Mouse (Mus musculus): ENCODE data around the gene Nav1. TPM values are rescaled to one million over a fixed set of nuclear protein-coding genes. Genes with fewer than 3 reads are reported as not detected.

Gene Nav1
- 40.8 and 44.1 TPM in 2 replicates for polyA plus RNA-seq (2015; fragmentation: Nextera tagmentation; extraction: Ambion mirVana)

- H3K4me2 ChIP-seq, result no peak within 1 kb of the TSS
- H3K27me3 ChIP-seq (replicated peaks), result no peaks in the 10 kb centered on the region
- no peak within 1 kb of the TSS for H3K27ac ChIP-seq (replicated peaks)
- 44% methylated on average over 7 of the region's 7 CpGs for WGBS
- no peaks in the 10 kb centered on the region for H3K36me3 ChIP-seq
- ATAC-seq (ENCODE audit: low FRiP score), result no peak
- peaks cover 15% of the 10 kb centered on the region for H3K4me1 ChIP-seq
- no peaks in the 10 kb centered on the region for H3K9me3 ChIP-seq (replicated peaks)
- no peak within 1 kb of the TSS for H3K4me3 ChIP-seq (replicated peaks)
- H3K9ac ChIP-seq (replicated peaks), result no peak within 1 kb of the TSS
Measured at GRCm38 (mm10) chr1:135607019-135607418, at the start of gene Nav1. Gene Nav1, minus strand, starts transcription at chr1:135607295.

GRCm38 (mm10) chr1:135653909-135654308, 46.8 kb upstream of the Nav1 start:
- Histone ChIP-seq H3K9me3 (replicated peaks) (no peaks in the 10 kb centered on the region), H3K36me3 (no peaks in the 10 kb centered on the region), H3K4me3 (replicated peaks) (no peak overlapping the region), H3K4me1 (peaks cover under 1% of the 10 kb centered on the region), H3K27ac (replicated peaks) (no peak overlapping the region), H3K9ac (replicated peaks) (no peak overlapping the region), H3K4me2 (no peak overlapping the region), H3K27me3 (replicated peaks) (no peaks in the 10 kb centered on the region)
- WGBS, result 80% methylated on average over 6 of the region's 6 CpGs
- ATAC-seq (ENCODE audit: low FRiP score), result no peak

GRCm38 (mm10) chr1:135645459-135646195, 38.5 kb upstream of the Nav1 start:
- Histone ChIP-seq H3K9me3 (replicated peaks) (no peaks in the 10 kb centered on the region), H3K27ac (replicated peaks) (peak overlapping the region; percentile 63), H3K9ac (replicated peaks) (no peak overlapping the region), H3K27me3 (replicated peaks) (no peaks in the 10 kb centered on the region), H3K4me3 (replicated peaks) (no peak overlapping the region), H3K36me3 (no peaks in the 10 kb centered on the region), H3K4me2 (no peak overlapping the region), H3K4me1 (peaks cover 20% of the 10 kb centered on the region)
- peak; percentile 67 for ATAC-seq (ENCODE audit: low FRiP score)
- 37% methylated on average over 8 of the region's 8 CpGs for WGBS

GRCm38 (mm10) chr1:135644110-135644509, 37.0 kb upstream of the Nav1 start:
- Histone ChIP-seq H3K27me3 (replicated peaks) (no peaks in the 10 kb centered on the region), H3K9ac (replicated peaks) (no peak overlapping the region), H3K4me3 (replicated peaks) (no peak overlapping the region), H3K27ac (replicated peaks) (no peak overlapping the region), H3K9me3 (replicated peaks) (no peaks in the 10 kb centered on the region), H3K36me3 (no peaks in the 10 kb centered on the region), H3K4me2 (no peak overlapping the region), H3K4me1 (peaks cover 20% of the 10 kb centered on the region)
- 63% methylated on average over 5 of the region's 5 CpGs for WGBS
- ATAC-seq (ENCODE audit: low FRiP score), result no peak

- H3K4me1 ChIP-seq, result peaks cover 20% of the 10 kb centered on the region
- no peak overlapping the region for H3K9ac ChIP-seq (replicated peaks)
- no peak overlapping the region for H3K4me3 ChIP-seq (replicated peaks)
- no peak for ATAC-seq (ENCODE audit: low FRiP score)
- no peaks in the 10 kb centered on the region for H3K9me3 ChIP-seq (replicated peaks)
- H3K4me2 ChIP-seq, result no peak overlapping the region
- 87% methylated on average over 3 of the region's 3 CpGs for WGBS
- H3K27me3 ChIP-seq (replicated peaks), result no peaks in the 10 kb centered on the region
- H3K36me3 ChIP-seq, result no peaks in the 10 kb centered on the region
- no peak overlapping the region for H3K27ac ChIP-seq (replicated peaks)
Measured at GRCm38 (mm10) chr1:135643691-135644090, 36.6 kb upstream of the Nav1 start.

- Histone ChIP-seq H3K27ac (replicated peaks) (no peak overlapping the region), H3K9me3 (replicated peaks) (no peaks in the 10 kb centered on the region), H3K9ac (replicated peaks) (no peak overlapping the region), H3K4me2 (no peak overlapping the region), H3K4me3 (replicated peaks) (no peak overlapping the region), H3K36me3 (no peaks in the 10 kb centered on the region), H3K27me3 (replicated peaks) (no peaks in the 10 kb centered on the region), H3K4me1 (peaks cover 37% of the 10 kb centered on the region)
- WGBS, result 88% methylated on average over 7 of the region's 7 CpGs
- ATAC-seq (ENCODE audit: low FRiP score), result no peak
Measured at GRCm38 (mm10) chr1:135639853-135640252, 32.8 kb upstream of the Nav1 start.

- Histone ChIP-seq H3K4me1 (peaks cover 32% of the 10 kb centered on the region), H3K4me3 (replicated peaks) (no peak overlapping the region), H3K9ac (replicated peaks) (no peak overlapping the region), H3K4me2 (no peak overlapping the region), H3K27me3 (replicated peaks) (no peaks in the 10 kb centered on the region), H3K9me3 (replicated peaks) (no peaks in the 10 kb centered on the region), H3K27ac (replicated peaks) (no peak overlapping the region), H3K36me3 (no peaks in the 10 kb centered on the region)
- no peak for ATAC-seq (ENCODE audit: low FRiP score)
- 94% methylated on average over 1 of the region's 1 CpGs for WGBS
Measured at GRCm38 (mm10) chr1:135639093-135639492, 32.0 kb upstream of the Nav1 start.

GRCm38 (mm10) chr1:135637574-135638008, 30.5 kb upstream of the Nav1 start:
- Histone ChIP-seq H3K27me3 (replicated peaks) (no peaks in the 10 kb centered on the region), H3K36me3 (no peaks in the 10 kb centered on the region), H3K27ac (replicated peaks) (no peak overlapping the region), H3K4me1 (peaks cover 32% of the 10 kb centered on the region), H3K4me2 (no peak overlapping the region), H3K9ac (replicated peaks) (no peak overlapping the region), H3K9me3 (replicated peaks) (no peaks in the 10 kb centered on the region), H3K4me3 (replicated peaks) (no peak overlapping the region)
- ATAC-seq (ENCODE audit: low FRiP score), result no peak; the same call in 1 of the 2 replicates
- WGBS, result 8% methylated on average over 3 of the region's 3 CpGs

- Histone ChIP-seq H3K27ac (replicated peaks) (peak overlapping the region; percentile 48; the same call in 1 of the 2 replicates), H3K27me3 (replicated peaks) (no peaks in the 10 kb centered on the region), H3K4me1 (peaks cover 33% of the 10 kb centered on the region), H3K9ac (replicated peaks) (no peak overlapping the region), H3K36me3 (no peaks in the 10 kb centered on the region), H3K9me3 (replicated peaks) (no peaks in the 10 kb centered on the region), H3K4me2 (no peak overlapping the region), H3K4me3 (replicated peaks) (no peak overlapping the region)
- 15% methylated on average over 6 of the region's 6 CpGs for WGBS
- ATAC-seq (ENCODE audit: low FRiP score), result 0 out of 2 replicates have a peak, but pooled peaks have one; percentile 32
Measured at GRCm38 (mm10) chr1:135636111-135636511, 29.0 kb upstream of the Nav1 start.

- no peak for ATAC-seq (ENCODE audit: low FRiP score)
- Histone ChIP-seq H3K4me2 (no peak overlapping the region), H3K4me3 (replicated peaks) (no peak overlapping the region), H3K9ac (replicated peaks) (no peak overlapping the region), H3K4me1 (peaks cover 35% of the 10 kb centered on the region), H3K9me3 (replicated peaks) (no peaks in the 10 kb centered on the region), H3K27ac (replicated peaks) (0 out of 2 replicates have a peak overlapping the region, but pooled peaks have one; percentile 48), H3K36me3 (no peaks in the 10 kb centered on the region), H3K27me3 (replicated peaks) (no peaks in the 10 kb centered on the region)
- WGBS, result 52% methylated on average over 11 of the region's 11 CpGs
Measured at GRCm38 (mm10) chr1:135635323-135636064, 28.4 kb upstream of the Nav1 start.

GRCm38 (mm10) chr1:135634791-135635190, 27.7 kb upstream of the Nav1 start:
- Histone ChIP-seq H3K27ac (replicated peaks) (no peak overlapping the region), H3K9ac (replicated peaks) (no peak overlapping the region), H3K27me3 (replicated peaks) (no peaks in the 10 kb centered on the region), H3K4me3 (replicated peaks) (no peak overlapping the region), H3K4me2 (no peak overlapping the region), H3K36me3 (no peaks in the 10 kb centered on the region), H3K4me1 (peaks cover 41% of the 10 kb centered on the region), H3K9me3 (replicated peaks) (no peaks in the 10 kb centered on the region)
- no peak for ATAC-seq (ENCODE audit: low FRiP score)
- 30% methylated on average over 6 of the region's 6 CpGs for WGBS

GRCm38 (mm10) chr1:135633884-135634283, 26.8 kb upstream of the Nav1 start:
- ATAC-seq (ENCODE audit: low FRiP score), result no peak
- 81% methylated on average over 2 of the region's 2 CpGs for WGBS
- Histone ChIP-seq H3K9me3 (replicated peaks) (no peaks in the 10 kb centered on the region), H3K9ac (replicated peaks) (no peak overlapping the region), H3K27me3 (replicated peaks) (no peaks in the 10 kb centered on the region), H3K27ac (replicated peaks) (no peak overlapping the region), H3K4me2 (no peak overlapping the region), H3K4me1 (peaks cover 44% of the 10 kb centered on the region), H3K36me3 (no peaks in the 10 kb centered on the region), H3K4me3 (replicated peaks) (no peak overlapping the region)
